Mouse (Mus musculus) cortical plate, adult 2 months (tissue): Measurements from ENCODE around the gene Rora.

Experiments used
- CTCF ChIP-seq: fragments of 200-500 bp; IDR thresholded peaks from 2 replicates; pipeline ENCODE4 v1.5.1; 2011; ENCODE audit warnings: mild to moderate bottlenecking, control low read depth, low read length; ENCODE audit not compliant: insufficient read depth; ENCODE audit errors: extremely low read depth
- POLR2A ChIP-seq: fragments of 200-500 bp; IDR thresholded peaks from 2 replicates; pipeline ENCODE4 v1.6.1; 2011; ENCODE audit warnings: mild to moderate bottlenecking, low read length, control low read depth; ENCODE audit not compliant: insufficient read depth; ENCODE audit errors: extremely low read depth

GRCm38 (mm10) chr9:69132995-69133394 is 479.4 kb downstream of the Rora start:
- no peak for TF ChIP-seq CTCF
- no peak for TF ChIP-seq POLR2A
